Mouse (Mus musculus) intestine, postnatal 0 days (tissue): ENCODE data around the gene Rab31. TPM values are rescaled to one million over a fixed set of nuclear protein-coding genes. Genes with fewer than 3 reads are reported as not detected.

Experiments
- ATAC-seq: fragments of 200-750 bp; cut with Nextera tagmentation; 2 replicates; pipeline ENCODE4 v1.8.0; 2017; ENCODE audit warnings: mild to moderate bottlenecking, moderate TSS enrichment, moderate library complexity
- H3K27ac ChIP-seq: fragments of 300-500 bp; sonication (generic); 2 replicates; pipeline ENCODE4 v1.5.1; 2014; ENCODE audit warnings: mild to moderate bottlenecking, low read depth, low read length, moderate library complexity
- H3K27me3 ChIP-seq: fragments of 300-500 bp; sonication (generic); replicated peaks from 2 replicates; pipeline ENCODE4 v1.6.1; 2014; ENCODE audit warnings: low read length, mixed read lengths; ENCODE audit not compliant: control insufficient read depth, insufficient read depth
- H3K36me3 ChIP-seq: fragments of 300-500 bp; sonication (generic); 2 replicates; pipeline ENCODE4 v1.6.1; 2014; ENCODE audit warnings: mild to moderate bottlenecking, moderate library complexity; ENCODE audit not compliant: control insufficient read depth, insufficient read depth
- H3K4me1 ChIP-seq: fragments of 300-500 bp; sonication (generic); replicated peaks from 2 replicates; pipeline ENCODE4 v1.6.1; 2014; ENCODE audit warnings: antibody characterized with exemption, low read length, mixed read lengths; ENCODE audit not compliant: control insufficient read depth, insufficient read depth
- H3K4me2 ChIP-seq: fragments of 300-500 bp; sonication (generic); replicated peaks from 2 replicates; pipeline ENCODE4 v1.6.1; 2014; ENCODE audit warnings: low read depth, mild to moderate bottlenecking, moderate library complexity
- H3K4me3 ChIP-seq: fragments of 300-500 bp; sonication (generic); 2 replicates; pipeline ENCODE4 v1.5.1; 2014; ENCODE audit warnings: low read depth, low read length
- H3K9ac ChIP-seq: fragments of 300-500 bp; sonication (generic); 2 replicates; pipeline ENCODE4 v1.6.1; 2014; ENCODE audit warnings: mild to moderate bottlenecking, low read depth, low read length
- H3K9me3 ChIP-seq: fragments of 300-500 bp; sonication (generic); 2 replicates; pipeline ENCODE4 v1.6.1; 2016; ENCODE audit warnings: mixed run types; ENCODE audit not compliant: control insufficient read depth
- CTCF ChIP-seq: sonication (generic); IDR thresholded peaks from 2 replicates; pipeline ENCODE4 v1.5.1; 2016; ENCODE audit warnings: low read depth, mild to moderate bottlenecking, control low read depth, antibody characterized with exemption, moderate library complexity
- WGBS: fragments of 180-500 bp; shearing (Covaris S2); extraction: QIAGEN DNeasy Blood & Tissue Kit; methylation state at CpG from one replicate; pipeline ENCODE4 v1.1.7; 2014; 5-methylcytosine and 5-hydroxymethylcytosine counted together
- polyA plus RNA-seq: library from polyadenylated mRNA; unstranded; fragments of >200 nt; fragmentation: Nextera tagmentation; extraction: Ambion mirVana; gene quantifications from 2 replicates; pipeline ENCODE4 v1.2.1, GENCODE M21; 2015

Gene Rab31
- polyA plus RNA-seq, 1 experiment from 2014 or later = 30.5 TPM

- H3K27me3 ChIP-seq = no peaks in the 10 kb centered on the region
- WGBS = 78% methylated on average over 1 of the region's 1 CpGs
- H3K4me2 ChIP-seq = no peak overlapping the region
- no peak for ATAC-seq
- no peak overlapping the region for H3K9ac ChIP-seq
- TF ChIP-seq CTCF = no peak
- H3K9me3 ChIP-seq = no peaks in the 10 kb centered on the region
- H3K4me3 ChIP-seq = no peak overlapping the region
- H3K36me3 ChIP-seq = no peaks in the 10 kb centered on the region
- no peak overlapping the region for H3K27ac ChIP-seq
- peaks cover under 1% of the 10 kb centered on the region; the same call in 1 of the 2 replicates for H3K4me1 ChIP-seq
These were observed 3.7 kb upstream of the Rab31 start for GRCm38 (mm10) chr17:65776228-65776627.

- H3K27me3 ChIP-seq = no peaks in the 10 kb centered on the region
- H3K4me1 ChIP-seq = peaks cover 2% of the 10 kb centered on the region; the same call in 1 of the 2 replicates
- H3K36me3 ChIP-seq = no peaks in the 10 kb centered on the region
- no peak overlapping the region for H3K9ac ChIP-seq
- 22% methylated on average over 7 of the region's 7 CpGs for WGBS
- peak; percentile 91 for ATAC-seq
- H3K4me3 ChIP-seq = no peak overlapping the region
- no peak for TF ChIP-seq CTCF
- H3K9me3 ChIP-seq = no peaks in the 10 kb centered on the region
- H3K27ac ChIP-seq = peak overlapping the region; percentile 89
- H3K4me2 ChIP-seq = 0 out of 2 replicates have a peak overlapping the region, but pooled peaks have one; percentile 0
These were observed 1.9 kb upstream of the Rab31 start for GRCm38 (mm10) chr17:65774439-65774838.

- H3K4me2 ChIP-seq = 0 out of 2 replicates have a peak overlapping the region, but pooled peaks have one; percentile 0
- 64% methylated on average over 4 of the region's 4 CpGs for WGBS
- no peak for ATAC-seq
- no peak overlapping the region for H3K4me3 ChIP-seq
- H3K9ac ChIP-seq = 0 out of 2 replicates have a peak overlapping the region, but pooled peaks have one; percentile 3
- peak; percentile 67 for TF ChIP-seq CTCF
- no peaks in the 10 kb centered on the region for H3K9me3 ChIP-seq
- H3K27ac ChIP-seq = peak overlapping the region; percentile 89
- H3K27me3 ChIP-seq = no peaks in the 10 kb centered on the region
- peaks cover 2% of the 10 kb centered on the region; the same call in 1 of the 2 replicates for H3K4me1 ChIP-seq
- H3K36me3 ChIP-seq = no peaks in the 10 kb centered on the region
These were observed 1.1 kb upstream of the Rab31 start for GRCm38 (mm10) chr17:65773617-65774016.

- no peaks in the 10 kb centered on the region for H3K36me3 ChIP-seq
- no peak for ATAC-seq
- peak overlapping the region; percentile 98 for H3K4me2 ChIP-seq
- no peak overlapping the region for H3K27ac ChIP-seq
- no peak overlapping the region for H3K9ac ChIP-seq
- TF ChIP-seq CTCF = no peak
- peak overlapping the region; percentile 68 for H3K4me3 ChIP-seq
- 0 out of 2 replicates have a peak, but pooled peaks cover 2% of the 10 kb centered on the region for H3K4me1 ChIP-seq
- WGBS = 55% methylated on average over 17 of the region's 17 CpGs
- H3K9me3 ChIP-seq = no peaks in the 10 kb centered on the region
- no peaks in the 10 kb centered on the region for H3K27me3 ChIP-seq
These were observed 1.3 kb downstream of the Rab31 start for GRCm38 (mm10) chr17:65770982-65771915.

GRCm38 (mm10) chr17:65768486-65768885 is 4.1 kb downstream of the Rab31 start:
- 0 out of 2 replicates have a peak, but pooled peaks cover 2% of the 10 kb centered on the region for H3K4me1 ChIP-seq
- H3K9ac ChIP-seq = no peak overlapping the region
- no peak overlapping the region for H3K4me2 ChIP-seq
- H3K4me3 ChIP-seq = no peak overlapping the region
- no peaks in the 10 kb centered on the region for H3K27me3 ChIP-seq
- no peak overlapping the region for H3K27ac ChIP-seq
- no peak for ATAC-seq
- H3K9me3 ChIP-seq = no peaks in the 10 kb centered on the region
- 60% methylated on average over 5 of the region's 5 CpGs for whole genome bisulfite sequencing
- H3K36me3 ChIP-seq = no peaks in the 10 kb centered on the region
- TF ChIP-seq CTCF = no peak

GRCm38 (mm10) chr17:65763221-65763620 is 9.3 kb downstream of the Rab31 start:
- Histone ChIP-seq H3K4me1 (no peaks in the 10 kb centered on the region), H3K4me2 (no peak overlapping the region), H3K9ac (no peak overlapping the region), H3K27me3 (no peaks in the 10 kb centered on the region), H3K9me3 (no peaks in the 10 kb centered on the region), H3K4me3 (no peak overlapping the region), H3K36me3 (no peaks in the 10 kb centered on the region), H3K27ac (no peak overlapping the region)
- no peak for ATAC-seq
- no peak for TF ChIP-seq CTCF
- WGBS = 92% methylated on average over 14 of the region's 14 CpGs
